Mouse (Mus musculus) lung, adult 2 months (tissue): ENCODE measurements around the gene Helz2.

Experiments
- CTCF ChIP-seq: fragments of 200-500 bp; IDR thresholded peaks from 2 replicates; pipeline ENCODE4 v1.5.1; 2011; ENCODE audit warnings: mild to moderate bottlenecking, low read length, control low read depth; ENCODE audit not compliant: insufficient read depth
- POLR2A ChIP-seq: fragments of 200-500 bp; IDR thresholded peaks from 2 replicates; pipeline ENCODE4 v1.6.1; 2011; ENCODE audit warnings: low read depth, mild to moderate bottlenecking, control low read depth, low read length, borderline replicate concordance; ENCODE audit errors: extremely low read depth

GRCm38 (mm10) chr2:181242314-181242665, 463 bp upstream of the Helz2 start:
- no peak for TF ChIP-seq POLR2A
- TF ChIP-seq CTCF, result no peak
